Mouse (Mus musculus): Measurements from ENCODE around the gene Exoc4.

The Exoc4 gene

DNA sequence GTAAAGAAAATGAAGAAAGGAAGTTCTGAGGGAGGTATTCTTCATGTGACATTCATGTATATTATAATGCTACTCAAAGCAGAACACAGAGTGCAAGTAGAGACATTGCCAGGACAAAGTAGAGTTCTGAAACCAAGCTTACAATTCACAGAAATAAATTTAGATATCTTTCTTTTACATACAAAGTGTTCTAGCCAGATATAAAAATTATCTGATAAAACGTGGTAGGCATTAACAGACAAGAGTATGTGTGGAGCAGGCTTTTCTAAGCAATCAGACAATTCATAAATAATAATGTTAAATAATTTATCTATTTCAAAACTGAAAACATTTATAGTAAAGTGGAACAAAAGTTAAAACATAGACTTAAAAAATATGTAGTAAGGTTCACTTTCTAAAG, 49.9 kb downstream of the Exoc4 start:
- in situ Hi-C loops (cut with MboI; ENCODE audit: unreplicated experiment in 2 of 2), result no loop called here

DNA sequence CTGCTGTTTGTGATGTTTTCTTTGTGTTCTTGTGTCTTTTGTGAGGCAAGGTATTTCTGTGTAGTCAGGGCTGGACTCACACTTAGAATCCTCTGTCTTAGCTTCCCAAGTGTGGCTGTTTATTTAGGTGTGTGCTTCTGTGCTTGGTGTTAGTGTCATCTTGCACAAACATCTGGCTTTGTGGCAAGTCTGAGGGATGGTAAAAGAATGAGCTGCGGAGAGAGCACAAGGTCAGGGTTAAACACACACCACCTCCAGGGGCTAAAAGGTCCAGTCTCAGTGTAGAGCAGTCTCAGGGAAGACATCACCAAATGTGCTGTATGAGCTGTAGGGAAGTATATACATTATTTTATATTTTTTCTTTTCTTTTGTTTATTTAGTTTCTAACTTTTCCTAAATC, 57.1 kb downstream of the Exoc4 start:
- in situ Hi-C loops (cut with MboI; ENCODE audit: unreplicated experiment in 2 of 2), result no loop called here

DNA sequence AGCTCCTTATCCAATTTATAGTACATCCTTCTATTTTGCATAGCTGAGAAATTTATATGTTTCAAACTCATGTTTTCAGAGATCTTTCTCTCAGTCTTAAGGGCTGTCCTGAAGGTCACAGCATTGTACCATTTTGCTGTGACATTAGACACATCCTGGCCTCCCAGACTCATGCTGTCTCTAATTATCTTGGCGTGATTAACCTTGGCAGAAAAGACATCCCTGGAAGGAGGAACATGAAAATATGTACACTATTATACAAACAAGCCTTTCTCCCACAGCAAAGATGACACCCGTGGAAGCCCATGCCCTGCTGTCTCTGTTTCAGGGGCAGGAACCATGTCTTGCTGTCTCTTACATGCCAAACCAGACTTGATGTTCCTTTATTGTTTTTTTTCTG, 59.8 kb downstream of the Exoc4 start:
- in situ Hi-C loops (cut with MboI; ENCODE audit: unreplicated experiment in 2 of 2), result no loop called here

DNA sequence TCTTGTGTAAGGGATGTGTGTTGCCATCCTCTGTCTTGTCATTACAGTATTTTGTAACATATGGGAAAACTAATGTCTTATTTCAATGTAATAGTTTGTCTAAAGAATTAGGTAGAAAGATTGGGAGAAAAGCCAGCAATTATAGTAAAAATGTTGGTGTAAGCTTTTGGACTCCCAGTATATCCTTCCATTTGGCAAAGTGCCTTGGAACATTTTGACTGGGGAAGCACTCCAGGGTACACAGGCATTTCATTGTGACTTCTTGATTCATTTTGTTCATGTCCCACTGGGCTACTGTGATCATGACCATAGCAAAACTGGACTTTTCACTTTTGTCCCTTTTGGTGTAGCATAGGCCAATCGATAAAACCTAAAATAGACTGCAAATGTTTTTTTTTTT, 61.6 kb downstream of the Exoc4 start:
- in situ Hi-C loops (cut with MboI; ENCODE audit: unreplicated experiment in 2 of 2), result loop anchor here in 1 of 2 experiments (10.0 kb wide), 1 partner anchor 1376 kb away; no protein-coding TSS in a partner anchor

DNA sequence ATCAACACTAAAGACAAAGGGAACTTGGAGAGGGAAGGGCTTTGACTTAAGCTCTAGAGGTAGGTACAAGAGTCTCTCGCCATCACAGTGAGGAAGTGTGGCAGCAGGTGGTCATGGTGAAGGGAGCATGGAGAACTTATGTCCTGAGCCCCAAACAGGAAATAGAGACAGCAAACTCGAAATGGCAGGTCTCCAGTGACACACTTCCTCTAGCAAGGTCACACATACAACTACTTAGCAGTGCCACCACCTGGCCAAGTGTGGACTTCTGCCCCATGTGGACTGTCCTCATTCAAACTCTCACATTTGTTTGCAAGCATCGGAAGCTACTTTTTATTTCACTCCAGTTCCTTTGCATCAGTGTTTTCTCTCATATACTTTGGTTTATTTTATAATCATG, 74.0 kb downstream of the Exoc4 start:
- in situ Hi-C loops (cut with MboI; ENCODE audit: unreplicated experiment in 2 of 2), result no loop called here

DNA sequence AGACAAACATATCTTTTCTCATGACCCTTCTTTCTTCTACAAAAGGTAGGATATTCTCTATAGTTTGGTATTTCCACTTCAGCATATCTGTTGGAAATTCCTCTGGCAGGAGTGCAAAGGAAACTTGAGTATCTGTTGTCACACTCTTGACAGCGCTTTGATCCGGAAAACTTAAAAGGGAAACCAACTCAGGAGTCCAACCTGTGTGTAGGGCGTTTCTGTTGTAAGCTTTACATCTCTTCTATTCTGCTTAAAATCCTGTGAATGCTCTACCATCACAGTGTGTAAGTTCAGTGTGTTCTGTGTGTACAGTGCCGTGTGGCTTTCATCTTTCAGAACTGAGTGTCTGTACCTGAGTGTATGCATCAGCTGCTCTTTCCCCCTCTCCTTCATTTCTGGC, 74.5 kb downstream of the Exoc4 start:
- in situ Hi-C loops (cut with MboI; ENCODE audit: unreplicated experiment in 2 of 2), result no loop called here

DNA sequence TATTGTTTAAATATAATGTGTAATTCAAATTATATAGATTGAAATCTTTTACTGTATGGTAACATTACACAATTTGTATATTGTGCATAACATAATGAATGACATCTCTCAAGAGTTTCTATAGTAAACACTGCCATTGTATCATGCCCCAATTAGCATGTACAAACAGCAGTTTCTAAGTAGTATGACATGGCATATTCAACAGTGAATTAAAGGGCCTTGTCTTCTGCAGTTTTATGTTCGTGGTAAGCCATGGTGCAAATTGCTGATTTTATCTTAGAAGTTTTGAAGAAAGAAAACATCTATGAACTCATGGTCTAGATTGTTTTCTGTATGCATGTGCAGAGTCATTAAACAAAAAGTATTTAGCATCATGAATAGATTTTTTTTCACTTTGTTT, 79.4 kb downstream of the Exoc4 start:
- in situ Hi-C loops (cut with MboI; ENCODE audit: unreplicated experiment in 2 of 2), result no loop called here

DNA sequence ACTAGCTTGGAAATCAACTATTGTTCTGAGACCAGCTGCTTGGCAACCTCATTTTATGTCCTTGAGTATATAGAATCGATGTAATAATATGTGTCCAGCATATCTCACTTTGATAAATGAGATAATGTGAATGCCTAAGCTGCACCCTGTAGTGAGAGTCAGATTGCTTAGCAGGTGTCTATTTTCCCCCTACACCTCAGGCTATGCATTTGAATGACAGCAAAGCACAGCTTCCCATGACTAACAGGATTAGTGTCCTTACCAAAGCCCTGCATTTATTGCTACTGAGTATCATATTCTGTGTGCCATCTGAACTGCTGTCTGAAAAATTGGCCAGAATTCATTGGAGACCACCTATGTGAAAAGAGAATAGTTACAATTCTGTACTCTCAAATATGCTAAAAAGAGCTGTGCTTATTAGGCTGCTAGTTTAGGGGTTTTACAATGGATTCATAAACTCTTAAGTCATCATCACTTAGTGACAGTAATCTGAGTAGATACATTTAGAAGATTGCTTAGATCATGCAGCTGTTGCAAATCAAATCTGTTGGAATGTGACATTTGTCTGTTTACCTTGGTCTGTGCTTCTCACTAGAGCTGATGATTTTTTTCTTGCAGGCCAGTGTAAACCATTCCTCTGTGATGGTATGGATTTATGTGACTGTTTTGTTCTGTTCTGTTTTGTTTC, 98.3 kb downstream of the Exoc4 start:
- in situ Hi-C loops (cut with MboI; ENCODE audit: unreplicated experiment in 2 of 2), result no loop called here

DNA sequence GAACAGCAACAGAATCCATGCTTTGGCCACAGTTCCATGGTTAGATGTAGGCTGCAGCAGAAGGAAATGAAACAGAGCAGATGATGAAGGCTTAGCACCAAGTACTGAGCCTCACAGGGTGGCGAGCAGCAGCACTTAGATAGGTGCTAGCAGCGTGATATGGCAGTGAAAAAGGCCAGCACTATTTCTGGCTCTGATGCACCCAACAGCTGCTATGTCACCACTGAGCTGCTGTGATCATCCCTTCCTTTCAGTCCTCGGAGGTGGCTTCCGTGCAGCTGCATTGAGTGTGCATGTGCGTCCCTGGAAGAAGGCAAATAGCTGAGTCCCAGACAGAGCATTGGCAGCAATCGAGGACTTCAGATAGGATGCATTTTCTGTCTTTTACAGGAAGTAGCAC, 112.7 kb downstream of the Exoc4 start:
- in situ Hi-C loops (cut with MboI; ENCODE audit: unreplicated experiment in 2 of 2), result no loop called here

DNA sequence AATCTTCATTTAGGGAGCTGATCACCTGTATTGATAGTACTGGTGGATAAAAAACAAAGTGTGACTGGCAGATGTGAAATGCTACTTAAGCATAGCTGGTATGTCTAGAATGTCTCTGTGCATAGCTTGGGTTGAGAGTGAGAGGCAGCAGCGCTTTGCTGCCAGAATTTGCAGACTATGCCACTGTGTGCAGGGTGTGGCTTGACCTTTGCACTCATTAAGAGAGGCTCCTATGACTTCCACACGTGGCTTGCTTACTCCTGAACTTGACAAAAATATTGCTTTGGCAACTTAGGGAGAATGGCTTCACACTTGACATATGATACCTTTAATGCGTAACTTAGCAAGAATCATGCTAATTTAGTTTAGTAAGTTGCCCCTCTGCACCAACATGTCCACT, 131.6 kb downstream of the Exoc4 start:
- in situ Hi-C loops (cut with MboI; ENCODE audit: unreplicated experiment in 2 of 2), result loop anchor here (10.0 to 25.0 kb wide), 5 partner anchors 544 to 1718 kb away; partner anchors contain the start of gene Slc35b4 (in 1 of the 2)

DNA sequence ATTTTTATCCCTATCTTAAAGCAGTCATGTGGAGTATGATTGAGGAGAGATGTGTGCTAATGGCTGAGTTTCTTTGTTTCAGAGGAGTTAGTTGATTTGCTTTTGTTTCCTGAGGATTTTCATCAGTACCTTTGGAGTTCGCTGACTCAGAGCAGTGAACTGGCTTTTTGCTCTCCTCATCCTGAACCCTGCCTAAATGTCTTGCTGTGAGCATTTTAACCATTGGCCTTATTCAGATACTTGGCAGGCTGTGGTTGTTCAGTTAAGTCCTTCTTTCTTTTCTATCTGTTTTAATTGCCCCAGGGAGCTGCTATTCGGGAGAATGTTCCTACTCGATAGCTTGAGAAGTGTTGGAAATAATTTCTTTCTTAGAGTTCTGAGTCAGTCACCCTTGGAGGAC, 133.3 kb downstream of the Exoc4 start:
- in situ Hi-C loops (cut with MboI; ENCODE audit: unreplicated experiment in 2 of 2), result loop anchor here (10.0 to 25.0 kb wide), 5 partner anchors 543 to 1720 kb away; partner anchors contain the start of gene Slc35b4 (in 1 of the 2)

DNA sequence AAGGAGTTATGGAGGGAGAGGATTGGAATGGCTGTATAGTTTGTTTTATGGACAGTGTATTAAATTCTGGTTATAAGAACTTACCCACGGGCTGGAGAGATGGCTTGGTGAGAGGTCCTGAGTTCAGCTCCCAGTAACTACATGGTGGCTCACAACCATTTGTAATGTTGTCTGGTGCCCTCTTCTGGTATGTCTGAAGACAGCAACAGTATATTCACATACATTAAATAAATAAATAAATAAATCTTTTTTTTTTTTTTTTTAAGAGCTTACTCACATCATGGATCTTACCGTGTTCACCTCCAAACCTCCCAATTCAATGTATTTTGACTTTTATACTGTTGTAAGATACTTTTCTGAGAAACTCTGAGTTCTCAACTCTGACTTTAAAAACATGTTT, 143.1 kb downstream of the Exoc4 start:
- in situ Hi-C loops (cut with MboI; ENCODE audit: unreplicated experiment in 2 of 2), result loop anchor here (5.0 to 25.0 kb wide), 5 partner anchors 795 to 1730 kb away; partner anchors contain the start of gene Slc35b4 (in 1 of the 2)

DNA sequence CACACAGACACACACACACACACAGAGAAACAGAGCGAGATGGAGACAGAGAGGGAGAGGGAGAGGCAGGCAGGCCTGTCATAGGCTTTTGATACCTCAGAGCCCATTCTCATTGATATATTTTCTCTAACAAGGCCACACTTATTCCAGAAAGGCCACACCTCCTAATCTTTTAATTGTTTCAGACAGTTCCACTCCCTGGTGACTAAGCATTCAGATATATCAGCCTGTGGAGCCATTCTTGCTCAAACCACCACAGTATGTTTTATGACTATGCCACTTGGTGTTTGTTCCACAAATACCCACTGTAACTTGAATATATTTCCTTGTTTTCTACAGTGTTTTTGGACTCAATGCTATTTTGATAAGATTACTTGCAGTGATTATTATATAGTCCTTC, 150.6 kb downstream of the Exoc4 start:
- in situ Hi-C loops (cut with MboI; ENCODE audit: unreplicated experiment in 2 of 2), result loop anchor here (25.0 kb wide), 4 partner anchors 788 to 1737 kb away; partner anchors contain the start of gene Slc35b4 (in 1 of the 2)

DNA sequence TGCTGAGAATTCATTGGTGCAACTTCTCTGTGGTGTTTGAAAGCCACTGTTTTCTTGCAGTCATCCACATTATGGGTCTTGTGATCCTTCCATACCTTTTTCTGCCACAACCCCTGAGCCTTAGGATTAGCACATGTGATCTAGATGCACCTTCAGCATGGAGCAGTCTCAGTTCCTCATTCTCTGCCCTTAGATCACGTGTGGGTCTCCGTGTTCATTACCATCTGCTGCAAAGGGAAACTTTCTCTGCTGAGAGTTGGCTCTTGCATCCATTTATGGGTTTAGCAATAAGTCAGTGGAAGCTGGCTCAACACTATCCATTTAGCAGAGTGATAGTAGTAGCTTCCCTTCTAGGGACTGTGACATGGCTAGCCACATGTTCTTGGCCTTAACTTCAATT, 152.3 kb downstream of the Exoc4 start:
- in situ Hi-C loops (cut with MboI; ENCODE audit: unreplicated experiment in 2 of 2), result no loop called here

DNA sequence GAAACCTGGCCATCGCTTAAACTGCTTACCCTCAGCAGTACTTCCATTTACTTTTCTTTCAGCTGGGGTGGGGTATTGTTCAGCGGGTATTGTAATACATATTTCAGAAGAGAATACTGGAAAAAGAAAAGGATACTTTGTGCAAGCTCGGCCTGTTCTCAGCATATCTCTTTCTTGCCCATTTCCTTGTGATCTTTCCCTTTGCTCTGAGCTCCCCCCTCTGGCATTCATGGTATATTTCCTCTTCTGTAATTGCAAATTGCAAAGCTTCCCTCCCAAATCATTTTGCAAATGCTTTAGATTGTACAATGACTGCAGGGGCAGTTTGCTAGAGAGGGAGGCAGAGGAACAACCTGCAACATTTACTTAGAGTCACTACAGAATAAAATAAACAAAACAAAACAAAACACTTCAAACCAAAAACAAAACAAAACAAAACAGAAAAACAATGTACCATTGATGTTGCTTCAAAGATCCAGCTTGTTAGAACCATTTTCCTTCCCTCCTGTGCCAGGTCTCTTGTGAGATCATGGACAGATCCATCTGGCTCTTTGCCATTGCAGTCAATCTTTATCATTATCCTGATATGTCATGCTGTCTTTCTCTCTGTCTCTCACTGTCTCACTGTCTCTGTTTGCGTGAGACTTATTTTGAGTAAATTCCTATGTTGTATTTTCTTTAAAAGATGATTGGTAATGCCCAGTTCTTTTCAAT, 156.8 kb downstream of the Exoc4 start:
- in situ Hi-C loops (cut with MboI; ENCODE audit: unreplicated experiment in 2 of 2), result no loop called here

DNA sequence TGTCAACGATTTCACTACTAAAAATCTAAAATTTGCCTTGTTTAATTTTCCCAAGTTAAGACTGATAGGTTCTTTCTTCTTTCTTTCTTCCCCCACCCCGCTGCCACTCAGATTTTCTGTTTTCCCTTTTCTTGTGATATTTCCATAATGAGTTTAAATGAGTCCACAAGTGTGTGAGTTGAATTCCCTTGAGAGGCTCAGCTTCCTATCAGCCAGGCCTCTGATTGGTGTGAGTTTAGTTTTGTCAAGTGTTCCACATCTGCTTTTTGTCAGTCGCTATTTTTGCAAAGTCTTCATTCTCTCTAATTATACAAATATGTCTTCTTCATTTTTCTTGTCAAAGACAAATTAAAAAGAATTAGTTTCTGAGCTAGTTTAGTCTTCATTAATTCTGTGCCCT, 160.7 kb downstream of the Exoc4 start:
- in situ Hi-C loops (cut with MboI; ENCODE audit: unreplicated experiment in 2 of 2), result no loop called here

DNA sequence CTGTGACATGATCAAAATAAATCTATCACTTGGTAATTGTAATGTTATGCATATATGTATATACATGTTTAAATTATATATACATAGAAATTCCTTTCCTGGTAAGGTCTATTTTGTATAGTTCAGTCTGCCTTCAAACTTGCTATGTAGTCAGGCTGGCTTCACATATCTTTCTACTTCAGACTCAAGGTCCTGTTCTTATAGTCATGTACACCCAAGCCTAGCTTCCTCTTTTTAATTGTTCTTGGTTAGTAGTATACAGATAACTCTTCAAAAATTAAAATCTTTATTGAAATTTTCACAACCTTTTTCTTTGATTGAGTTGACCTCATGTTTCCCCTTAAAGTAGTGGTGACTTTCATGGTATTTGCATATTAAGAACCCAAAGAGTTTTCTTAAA, 176.1 kb downstream of the Exoc4 start:
- in situ Hi-C loops (cut with MboI; ENCODE audit: unreplicated experiment in 2 of 2), result no loop called here

DNA sequence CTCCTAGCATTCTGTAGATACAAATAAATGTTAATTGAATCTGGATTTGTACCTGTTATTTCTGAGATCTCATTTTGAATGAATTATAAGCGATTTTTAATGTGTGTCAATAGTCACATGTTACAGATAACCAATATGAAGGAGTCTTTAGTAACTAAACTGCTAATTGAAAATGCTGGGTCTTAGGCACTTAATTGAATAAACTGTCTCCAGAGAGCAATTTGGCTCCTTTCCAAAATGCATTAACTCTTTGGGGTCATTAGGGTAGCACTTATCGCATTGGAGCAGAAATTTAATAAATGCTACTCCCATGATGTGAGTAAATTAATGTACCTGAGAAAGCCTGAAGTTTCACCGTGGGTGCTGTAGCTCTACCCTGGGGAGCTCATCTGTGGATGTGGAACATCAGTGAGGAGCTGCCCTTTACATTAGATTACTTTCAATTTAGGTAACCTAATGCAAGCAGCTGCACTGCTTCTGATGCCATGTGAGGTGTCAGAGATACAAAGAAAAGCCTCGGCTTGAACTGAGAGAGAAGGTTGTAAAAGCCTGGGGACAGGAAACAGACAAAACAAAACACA, 182.4 kb downstream of the Exoc4 start:
- in situ Hi-C loops (cut with MboI; ENCODE audit: unreplicated experiment in 2 of 2), result no loop called here

DNA sequence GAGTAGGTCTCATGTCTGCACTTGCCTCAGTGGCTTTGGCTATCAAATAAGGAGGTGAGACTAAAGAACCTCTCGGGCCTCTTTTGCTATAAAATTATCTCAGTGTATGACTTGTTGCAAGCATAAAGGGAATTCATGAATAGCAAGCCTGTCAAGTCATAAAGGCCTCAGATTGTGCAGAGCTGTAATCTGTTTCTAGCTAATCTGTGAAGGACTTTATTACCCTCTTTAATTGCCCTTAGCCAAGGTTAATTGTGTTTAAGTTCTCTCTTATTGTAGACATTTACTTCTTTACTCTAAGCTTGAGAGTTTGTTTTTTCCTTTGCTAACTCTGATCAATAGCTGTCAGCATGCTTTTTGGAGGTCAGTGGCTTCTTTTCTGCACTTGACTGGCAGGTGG, 191.6 kb downstream of the Exoc4 start:
- in situ Hi-C loops (cut with MboI; ENCODE audit: unreplicated experiment in 2 of 2), result no loop called here

DNA sequence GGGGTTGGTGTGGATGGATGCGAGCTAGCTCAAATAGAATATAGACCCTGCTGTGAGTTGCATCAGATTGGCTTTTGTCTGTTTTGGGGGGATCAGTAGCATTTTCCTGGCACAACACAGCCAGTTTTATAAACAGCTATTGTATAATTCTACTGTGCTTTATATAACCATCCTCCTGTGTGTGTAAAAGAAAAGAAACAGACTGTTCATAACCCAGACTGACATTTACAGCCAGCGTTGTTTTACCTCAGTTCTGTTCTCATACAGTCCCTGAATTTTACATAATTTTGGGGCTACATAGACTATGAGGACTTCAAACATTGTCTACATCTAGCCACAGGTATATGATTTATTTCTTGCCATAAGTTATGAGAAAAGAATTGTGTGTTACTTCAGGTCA, 204.9 kb downstream of the Exoc4 start:
- in situ Hi-C loops (cut with MboI; ENCODE audit: unreplicated experiment in 2 of 2), result no loop called here

DNA sequence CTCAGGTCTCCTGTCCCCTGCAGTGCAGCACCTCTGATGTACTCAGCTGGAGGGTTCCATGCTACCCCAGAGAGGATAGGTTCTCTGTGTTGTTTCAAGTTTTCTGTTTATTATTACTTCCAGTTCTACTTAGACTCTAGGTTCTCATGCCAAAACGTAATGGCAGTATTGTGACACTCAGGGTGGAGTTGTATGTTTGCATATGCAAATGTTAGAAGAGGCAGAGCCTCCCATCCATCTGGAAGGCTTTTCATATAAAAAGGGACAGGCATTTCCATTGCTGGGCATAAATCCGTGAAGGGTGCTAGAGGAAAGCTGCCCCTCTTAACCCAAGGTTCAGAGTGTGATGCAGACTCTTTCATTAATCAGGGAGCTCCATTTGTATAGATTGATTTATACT, 205.5 kb downstream of the Exoc4 start:
- in situ Hi-C loops (cut with MboI; ENCODE audit: unreplicated experiment in 2 of 2), result no loop called here

DNA sequence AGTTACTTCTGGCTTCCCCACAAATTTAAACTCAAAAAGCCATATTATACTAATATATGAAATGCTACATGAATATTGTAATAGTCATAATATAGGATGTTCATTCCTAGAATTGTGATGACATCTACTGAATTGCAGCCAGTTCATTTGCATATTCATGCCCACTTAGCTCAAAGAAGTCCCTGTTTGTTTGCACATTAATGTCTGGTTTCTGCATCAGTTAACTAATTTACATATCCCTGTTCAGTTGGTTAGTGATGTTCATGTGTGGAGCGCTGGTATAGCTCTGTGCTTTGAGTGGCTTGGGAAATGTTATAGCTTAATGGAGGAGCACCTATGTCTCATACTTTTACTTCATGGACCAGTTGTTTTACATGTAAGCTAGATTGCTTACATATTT, 206.4 kb downstream of the Exoc4 start:
- in situ Hi-C loops (cut with MboI; ENCODE audit: unreplicated experiment in 2 of 2), result no loop called here

Data from v-Abl transformed pro-B cells (cell line).